Mouse (Mus musculus): ENCODE results near the gene Arl15. TPM values are rescaled to one million over a fixed set of nuclear protein-coding genes. Genes with fewer than 3 reads are reported as not detected.

Gene Arl15
- total RNA-seq, 2 experiments from 2014 or later, result 6.4 to 7.5 TPM

DNA sequence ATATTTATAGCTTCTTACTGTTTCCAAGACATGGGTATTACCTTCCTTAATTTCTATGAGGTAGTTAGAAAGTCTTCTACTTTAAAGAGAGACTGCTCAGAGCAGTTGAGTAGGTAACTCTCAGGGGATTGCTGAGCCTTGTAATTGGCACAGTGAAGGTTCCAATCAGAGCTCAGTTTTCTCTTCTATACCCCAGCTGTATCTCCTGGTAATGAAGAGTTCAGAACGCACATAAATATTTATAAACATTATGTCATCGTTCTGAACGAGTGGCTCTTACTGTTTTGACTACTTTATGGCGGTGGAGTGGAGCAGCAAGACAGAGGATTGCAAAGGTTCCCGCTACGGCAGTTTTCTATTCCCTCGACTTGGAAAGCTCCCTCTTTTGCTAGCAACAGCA lies 311.8 kb downstream of the Arl15 start:
- no peak for DNase-seq

- no peak for DNase-seq
These were observed 313.2 kb downstream of the Arl15 start for GRCm38 (mm10) chr13:114107499-114107898.

- DNase-seq, result no peak
These were observed 315.1 kb downstream of the Arl15 start for GRCm38 (mm10) chr13:114109441-114109840.

- no peak for DNase-seq
These were observed 315.5 kb downstream of the Arl15 start for GRCm38 (mm10) chr13:114109845-114110244.

- no peak for DNase-seq
These were observed 319.2 kb downstream of the Arl15 start for GRCm38 (mm10) chr13:114113516-114113915.

DNA sequence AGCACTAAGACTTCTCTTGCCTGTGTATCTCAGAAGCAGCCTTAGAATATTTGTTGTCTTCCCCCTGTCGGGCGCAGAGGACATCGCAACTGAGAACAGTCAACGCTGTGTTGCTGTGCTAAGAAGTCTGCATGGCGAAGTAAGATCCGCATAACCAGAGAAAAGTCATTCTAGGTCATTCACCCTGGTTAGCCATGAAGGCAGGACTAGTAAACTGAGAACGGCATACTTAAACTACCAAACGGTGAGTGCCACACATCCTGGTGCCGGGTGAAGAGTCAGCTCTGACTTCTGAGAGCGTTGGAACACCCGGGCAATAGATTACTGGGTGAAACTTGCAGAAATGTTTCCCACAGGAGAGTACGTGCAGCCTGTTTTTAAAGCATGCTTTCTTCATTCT lies 320.3 kb downstream of the Arl15 start:
- DNase-seq, result no peak

- no peak for DNase-seq
These were observed 320.8 kb downstream of the Arl15 start for GRCm38 (mm10) chr13:114115106-114115505.

DNA sequence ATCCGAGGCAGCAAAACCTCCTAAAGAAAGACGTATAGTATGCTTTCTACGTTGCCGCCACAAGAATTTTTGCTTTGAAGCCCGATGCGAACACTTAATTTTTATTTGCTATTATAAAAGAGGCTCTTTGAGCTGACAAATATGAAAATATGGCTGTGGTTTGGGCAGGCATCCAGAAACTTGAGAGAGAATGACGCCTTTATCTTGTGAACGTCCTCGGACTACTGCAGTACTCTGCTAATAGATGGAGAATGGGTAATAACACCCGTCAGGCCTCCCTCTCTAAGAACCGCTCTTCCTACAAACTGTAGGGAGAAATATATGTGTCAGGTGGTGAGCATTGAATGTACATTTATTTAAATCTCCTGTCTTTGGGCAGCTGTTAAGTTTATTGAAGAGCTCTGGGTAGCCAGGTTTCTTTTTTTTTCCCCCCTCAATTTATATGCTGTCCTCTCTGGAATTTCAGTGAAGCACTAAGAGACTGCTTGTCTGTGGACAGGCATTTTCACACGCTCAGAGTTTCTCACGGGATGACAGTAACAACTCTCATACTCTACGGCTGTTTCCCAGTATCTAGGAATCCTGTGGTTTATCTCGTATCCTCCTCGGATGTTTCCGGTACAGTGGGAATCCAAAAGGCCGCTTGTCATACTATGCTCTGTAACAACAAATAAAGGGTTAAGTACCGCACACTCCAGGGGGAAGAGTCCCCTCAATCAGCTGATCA lies 324.0 kb downstream of the Arl15 start:
- DNase-seq, result peak in 1 of 2 experiments; percentile 26

GRCm38 (mm10) chr13:114119816-114120215 lies 325.5 kb downstream of the Arl15 start:
- DNase-seq, result peak; percentile 35 to 64

DNA sequence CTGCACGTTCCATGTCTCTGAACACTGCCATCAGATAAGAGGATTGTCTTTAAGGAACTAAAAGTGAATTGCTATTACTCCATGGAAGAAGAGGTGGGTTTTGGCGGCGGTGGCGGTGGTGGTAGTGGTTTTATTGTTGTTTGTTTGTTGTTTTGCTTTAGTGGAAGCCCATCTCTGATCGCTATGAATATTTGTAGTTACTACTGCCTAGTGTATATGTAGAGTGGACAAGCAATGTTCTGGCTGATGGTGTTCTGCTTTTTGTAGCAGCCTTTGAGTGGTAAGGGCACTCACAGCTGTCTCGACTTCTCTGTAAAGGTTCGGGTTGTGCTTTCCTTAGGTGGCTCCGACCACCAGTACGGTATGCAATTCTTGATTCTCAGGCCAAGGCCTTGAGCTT lies 327.3 kb downstream of the Arl15 start:
- DNase-seq, result no peak

DNA sequence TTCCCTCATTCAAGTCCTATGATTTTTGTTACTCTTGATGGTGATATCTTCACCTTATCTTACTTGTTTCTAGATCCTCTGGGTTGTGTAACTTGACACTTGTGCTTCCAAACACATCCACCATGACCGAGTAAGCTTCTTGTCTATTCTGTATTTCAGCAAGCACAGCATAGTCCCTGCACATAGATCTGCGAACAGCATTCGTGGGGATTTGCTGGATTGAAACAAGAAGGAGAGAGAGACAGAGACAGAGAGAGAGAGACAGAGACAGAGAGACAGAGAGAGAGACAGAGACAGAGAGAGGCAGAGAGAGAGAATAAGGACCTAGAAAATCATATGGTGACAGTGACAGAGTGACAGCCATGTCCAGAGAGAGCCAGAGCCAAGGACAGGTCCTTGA lies 329.1 kb downstream of the Arl15 start:
- no peak for DNase-seq

- DNase-seq, result no peak
These were observed 330.1 kb downstream of the Arl15 start for GRCm38 (mm10) chr13:114124385-114124784.

DNA sequence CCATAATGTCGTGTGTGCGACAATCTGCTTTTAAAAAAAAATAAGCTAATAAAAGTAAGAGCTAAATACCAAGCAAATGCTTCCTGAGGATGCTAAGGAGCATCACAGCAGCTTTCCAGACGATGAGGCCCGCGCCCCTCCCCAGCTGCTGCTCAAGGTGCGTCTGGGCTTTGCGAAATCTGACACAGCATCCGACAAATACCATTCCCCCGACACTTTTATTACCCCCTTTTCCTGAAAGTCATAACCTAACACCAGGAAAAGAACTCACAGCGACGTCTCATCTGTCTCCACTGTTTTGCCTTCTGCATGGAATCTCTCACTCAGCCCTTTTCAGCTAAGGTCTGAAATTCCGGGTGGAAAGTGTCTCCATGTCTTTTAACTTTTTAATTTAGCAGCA lies 330.7 kb downstream of the Arl15 start:
- no peak for DNase-seq

GRCm38 (mm10) chr13:114128366-114128765 lies 334.1 kb downstream of the Arl15 start:
- no peak for DNase-seq

DNA sequence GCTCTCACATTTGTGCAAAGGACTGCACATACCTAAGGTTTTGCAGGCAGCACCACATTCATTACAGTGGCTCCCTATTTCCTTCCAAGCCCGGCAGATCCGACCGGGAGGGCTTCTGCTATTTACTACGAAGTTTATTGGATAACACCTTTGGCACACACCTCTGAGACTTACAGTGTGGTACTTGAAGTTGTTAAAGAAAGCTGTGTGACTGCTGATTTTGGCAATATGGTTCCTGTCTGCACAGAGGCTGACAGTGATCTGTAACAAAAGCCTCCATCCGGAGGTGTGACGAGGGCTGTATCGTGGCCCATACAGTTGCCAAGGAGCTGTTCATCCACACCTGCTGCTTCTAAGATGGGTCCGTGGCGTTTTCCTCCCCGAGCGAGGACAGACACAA lies 335.7 kb downstream of the Arl15 start:
- no peak for DNase-seq

GRCm38 (mm10) chr13:114130566-114131319 lies 336.4 kb downstream of the Arl15 start:
- DNase-seq, result no peak

GRCm38 (mm10) chr13:114138921-114139320 lies 344.6 kb downstream of the Arl15 start:
- no peak for DNase-seq

DNA sequence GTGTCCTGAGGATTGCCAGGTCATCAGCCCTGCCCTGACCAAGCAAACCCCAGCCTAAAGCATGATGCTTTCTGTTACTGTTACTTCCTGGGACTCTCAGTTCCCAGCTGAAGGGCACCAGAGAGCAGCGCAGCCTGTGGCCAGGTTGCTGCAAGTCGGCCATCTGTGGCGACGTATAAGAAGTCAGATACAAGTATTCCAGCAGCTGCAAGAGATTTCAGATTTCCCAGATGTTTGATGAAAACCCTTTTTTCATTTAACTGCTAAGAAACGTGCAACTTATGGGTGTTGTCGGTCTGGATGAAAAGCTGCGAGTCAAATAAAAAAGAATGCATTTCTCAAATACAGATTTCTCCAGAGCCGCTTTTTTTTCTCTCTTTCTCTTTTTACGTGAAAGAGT lies 345.3 kb downstream of the Arl15 start:
- no peak for DNase-seq

GRCm38 (mm10) chr13:114142826-114143225 lies 348.5 kb downstream of the Arl15 start:
- no peak for DNase-seq

DNA sequence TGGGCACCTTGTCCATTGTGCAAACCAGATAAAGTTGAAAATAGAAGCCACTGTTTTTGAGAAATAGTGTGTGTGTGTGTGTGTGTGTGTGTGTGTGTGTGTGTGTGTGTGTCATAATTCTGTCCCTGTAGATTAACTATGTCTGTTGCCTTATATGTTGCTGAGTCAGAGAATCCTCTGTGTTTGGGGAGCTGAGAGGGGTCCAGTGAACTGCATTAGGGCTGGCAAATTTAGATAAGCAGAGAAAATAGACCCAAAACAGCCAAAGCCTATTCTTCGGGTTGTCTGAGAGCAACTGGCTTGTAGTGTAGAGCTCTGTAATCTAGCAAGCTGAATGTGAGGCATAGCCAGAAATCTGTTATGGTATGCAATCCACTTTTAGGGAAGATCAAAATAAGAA lies 348.9 kb downstream of the Arl15 start:
- DNase-seq, result no peak

- DNase-seq, result no peak
These were observed 350.0 kb downstream of the Arl15 start for GRCm38 (mm10) chr13:114144052-114145046.

GRCm38 (mm10) chr13:114145249-114145648 lies 350.9 kb downstream of the Arl15 start:
- no peak for DNase-seq
